Mouse (Mus musculus) spleen, postnatal 14 days (tissue): ENCODE measurements around the gene Tra2a.
A peak's percentile ranks its signal among the peaks of the same experiment; 100 is the strongest.
"Not testable (repeated sequence)": the region's sequence is repeated elsewhere in the genome, so short reads cannot be mapped to it uniquely, and the experiment has no call there.

Source experiments
- DNase-seq, 2 experiments: peaks; one replicate each; pipeline ENCODE4 v3.0.0; 2021 to 2022; ENCODE audit warnings: low spot score in 2 of 2

The Tra2a gene

GRCm38 (mm10) chr6:49263847-49264243, at the start of gene Tra2a:
Tra2a (minus strand) TSS chr6:49264033.
- peak; percentile 94 to 97 for DNase-seq

- no peak for DNase-seq
These were observed 34.5 kb upstream of the Tra2a start for GRCm38 (mm10) chr6:49298286-49298685.

DNA sequence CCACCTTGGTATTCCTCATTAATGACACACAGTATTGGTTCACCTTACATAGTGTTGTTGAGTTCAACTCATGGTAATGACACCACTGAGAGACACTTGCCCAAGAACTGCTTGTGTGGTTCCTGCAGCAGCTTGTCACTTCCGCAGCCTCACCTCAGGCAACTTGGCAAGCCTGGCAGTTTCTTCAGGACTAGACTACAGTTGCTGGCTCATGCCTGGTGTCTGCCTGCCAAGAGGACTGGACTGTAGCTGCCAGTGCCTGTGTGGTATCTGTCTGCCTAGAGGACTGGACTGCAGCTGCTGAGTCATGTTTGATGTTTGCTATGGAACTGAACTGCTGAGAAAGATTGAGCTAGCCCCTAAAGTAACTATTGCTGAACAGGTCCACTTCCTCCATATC, 18.3 kb upstream of the Tra2a start:
- DNase-seq: no peak

DNA sequence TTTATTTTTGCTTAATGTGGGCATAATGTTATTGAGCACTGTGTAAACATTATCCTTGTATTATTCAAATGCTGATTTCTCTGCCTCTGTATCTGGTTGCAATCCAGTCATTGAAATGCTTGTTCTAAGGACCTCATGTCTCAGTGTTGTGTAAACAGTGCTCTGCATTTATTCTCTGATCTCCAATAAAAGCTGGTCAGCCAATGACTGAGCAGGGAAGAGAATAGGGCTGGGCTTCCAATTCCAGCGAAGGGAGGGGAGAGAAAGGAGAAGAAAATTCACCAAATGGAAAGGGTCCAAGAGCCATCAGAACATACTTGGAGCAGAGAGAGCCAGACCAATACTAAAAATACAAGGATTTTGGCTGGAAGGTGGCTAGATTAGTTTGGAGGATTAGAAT, 17.1 kb upstream of the Tra2a start:
- no peak for DNase-seq

- no peak for DNase-seq
These were observed 11.5 kb upstream of the Tra2a start for GRCm38 (mm10) chr6:49275296-49275695.

DNA sequence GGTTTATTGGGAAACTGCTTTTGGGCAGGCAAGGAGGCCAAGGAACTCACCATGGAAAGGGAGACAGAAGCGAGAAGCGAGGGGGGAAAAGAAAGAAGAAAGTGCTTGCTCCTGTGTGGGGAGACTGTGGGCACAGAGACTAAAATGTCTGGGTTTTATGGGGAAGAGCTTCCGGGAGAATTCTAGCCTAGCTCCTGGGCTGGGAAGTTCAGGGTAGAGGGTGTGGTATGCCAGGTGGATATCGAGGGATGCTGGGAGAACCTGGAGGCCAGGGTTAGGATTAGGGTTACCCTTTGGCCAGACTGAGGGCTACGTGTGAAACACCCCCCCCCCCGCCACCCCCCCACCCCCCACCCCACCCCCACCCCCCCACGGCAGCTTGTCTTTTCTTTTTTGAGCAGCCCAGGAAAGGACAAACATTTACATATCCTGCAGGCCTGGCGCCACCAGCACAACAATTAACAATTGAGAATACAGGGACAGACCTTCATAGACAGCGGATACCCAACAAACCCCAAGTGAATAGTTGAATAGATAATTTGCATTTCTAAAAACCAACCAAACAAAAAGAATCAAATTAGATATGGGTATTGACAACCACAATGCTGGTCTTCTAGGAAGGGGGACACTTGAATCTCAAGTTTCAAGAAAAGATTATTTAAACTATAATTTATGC, 10.7 kb upstream of the Tra2a start:
- no peak for DNase-seq

- no peak for DNase-seq
These were observed 10.1 kb upstream of the Tra2a start for GRCm38 (mm10) chr6:49273934-49274333.

DNA sequence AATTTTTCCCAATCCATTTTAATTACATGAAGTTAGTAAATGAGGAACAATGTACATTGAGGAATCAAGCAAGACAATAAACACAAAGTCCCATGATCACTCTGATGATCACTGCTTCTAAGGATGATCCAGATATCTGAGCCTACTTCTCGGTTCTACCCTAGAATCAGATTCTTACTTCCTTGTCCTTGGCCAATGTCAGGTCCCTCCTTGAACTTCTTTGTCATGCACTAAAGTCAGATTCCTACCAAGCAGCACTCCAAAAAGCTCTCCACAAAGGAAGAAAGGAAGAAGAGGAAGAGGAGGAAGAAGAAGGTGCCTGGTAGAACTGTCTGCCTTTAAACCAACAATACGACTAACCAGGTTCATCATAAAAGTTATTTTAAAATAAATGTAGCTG, 9.0 kb upstream of the Tra2a start:
- DNase-seq: no peak

DNA sequence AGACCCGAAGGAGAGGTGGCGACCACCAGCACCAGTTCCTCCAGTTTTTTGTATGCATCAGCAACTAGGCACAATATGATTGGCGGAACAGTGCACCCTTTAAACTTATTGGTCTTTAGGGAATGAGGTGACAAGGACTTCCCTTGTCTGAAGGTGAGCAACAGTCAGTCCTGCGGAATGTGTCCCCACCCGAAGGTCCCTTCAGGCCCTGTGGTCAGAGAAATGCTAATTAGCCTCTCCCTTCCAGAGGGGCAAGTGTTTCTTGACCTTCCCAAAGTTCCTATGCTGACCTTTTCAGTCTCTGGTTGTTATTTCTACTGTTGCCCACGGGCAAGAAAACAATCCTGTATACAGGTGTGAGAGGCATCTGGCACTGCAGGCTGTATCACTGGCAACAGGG, 8.0 kb upstream of the Tra2a start:
- no peak for DNase-seq

DNA sequence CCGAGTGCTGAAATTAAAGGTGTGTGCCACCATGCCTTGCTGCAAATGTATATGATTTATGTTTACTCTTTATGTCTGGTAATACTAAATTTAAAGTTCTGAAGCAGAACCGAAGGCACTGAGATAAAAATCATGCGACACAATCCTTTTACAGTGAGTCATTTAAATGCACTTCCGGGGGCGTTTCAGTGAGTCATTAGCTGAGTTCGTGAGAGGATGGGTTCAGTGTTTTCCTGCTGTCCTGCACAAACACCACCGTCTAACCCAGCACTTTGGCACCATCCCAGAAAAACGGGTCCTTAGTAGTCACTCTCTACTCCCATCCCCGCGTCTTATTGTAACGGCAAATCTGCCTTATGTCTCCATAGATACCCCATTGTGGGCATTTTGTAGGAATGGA, 6.1 kb upstream of the Tra2a start:
- no peak for DNase-seq

DNA sequence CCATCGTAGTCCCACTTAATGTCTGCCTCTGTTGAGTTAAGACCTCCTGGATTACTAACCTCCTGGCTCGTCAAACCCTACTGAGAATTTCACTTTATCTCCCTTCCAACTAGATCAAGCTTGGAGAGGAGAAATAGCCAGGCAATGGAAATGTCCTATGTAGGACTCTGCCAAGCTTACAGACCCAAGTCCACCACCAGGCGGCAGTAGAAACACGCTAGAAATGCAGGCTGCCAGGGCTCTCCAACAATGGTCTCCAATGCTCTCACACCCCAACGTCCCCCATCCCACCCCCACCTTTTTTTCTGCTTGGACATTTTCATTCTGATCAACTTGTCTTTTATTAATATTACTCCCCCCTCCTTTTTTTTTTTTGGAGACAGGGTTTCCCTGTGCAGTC, 5.4 kb upstream of the Tra2a start:
- peak; percentile 44 to 72 for DNase-seq

- no peak for DNase-seq
These were observed 3.9 kb upstream of the Tra2a start for GRCm38 (mm10) chr6:49267686-49268085.

- not testable (repeated sequence) for DNase-seq
These were observed 1.4 kb upstream of the Tra2a start for GRCm38 (mm10) chr6:49265207-49265606.

- DNase-seq: not testable (repeated sequence)
These were observed 613 bp upstream of the Tra2a start for GRCm38 (mm10) chr6:49264446-49264845.

DNA sequence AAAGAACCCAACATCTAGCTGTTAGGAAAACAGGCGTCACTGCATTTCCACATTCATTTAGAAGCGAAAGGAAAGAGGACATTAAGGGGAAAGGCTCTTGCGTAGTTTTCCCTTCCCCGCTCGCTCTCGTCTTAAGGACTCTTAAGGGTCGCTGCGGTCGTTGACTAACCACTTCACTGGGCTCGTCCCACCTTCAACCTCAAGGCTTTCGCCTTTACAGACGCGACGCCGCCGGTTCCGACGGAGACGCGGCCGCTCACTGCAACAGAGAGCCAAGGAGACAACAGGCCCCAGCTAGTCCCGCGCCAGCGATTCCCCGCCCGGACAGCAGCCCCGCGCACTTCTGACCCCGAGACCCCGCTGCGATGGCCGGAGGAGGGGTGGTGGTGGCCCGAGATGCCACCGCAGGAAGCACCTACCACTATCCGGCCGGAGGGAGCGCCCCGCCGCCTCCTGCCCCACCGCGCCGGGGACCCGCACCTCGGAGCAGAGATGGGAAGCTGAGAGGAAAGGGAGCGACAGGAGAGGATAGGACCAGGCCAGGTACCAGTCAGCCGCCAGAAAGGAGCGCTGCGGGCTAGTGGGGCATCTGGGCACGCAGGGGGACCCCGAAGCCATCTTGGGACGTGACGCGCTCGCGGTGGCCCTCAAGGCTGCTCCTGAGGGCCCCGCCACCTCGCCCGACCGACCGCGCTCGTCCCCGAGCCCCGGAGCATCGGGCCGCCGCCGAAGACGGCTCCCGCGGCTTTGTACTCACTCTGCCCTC, 569 bp downstream of the Tra2a start:
- peak in 1 of 2 experiments; percentile 35 for DNase-seq

GRCm38 (mm10) chr6:49262421-49262820, 1.4 kb downstream of the Tra2a start:
- no peak for DNase-seq

GRCm38 (mm10) chr6:49259711-49260110, 4.1 kb downstream of the Tra2a start:
- no peak for DNase-seq

- DNase-seq: no peak
These were observed 6.0 kb downstream of the Tra2a start for GRCm38 (mm10) chr6:49257880-49258279.

DNA sequence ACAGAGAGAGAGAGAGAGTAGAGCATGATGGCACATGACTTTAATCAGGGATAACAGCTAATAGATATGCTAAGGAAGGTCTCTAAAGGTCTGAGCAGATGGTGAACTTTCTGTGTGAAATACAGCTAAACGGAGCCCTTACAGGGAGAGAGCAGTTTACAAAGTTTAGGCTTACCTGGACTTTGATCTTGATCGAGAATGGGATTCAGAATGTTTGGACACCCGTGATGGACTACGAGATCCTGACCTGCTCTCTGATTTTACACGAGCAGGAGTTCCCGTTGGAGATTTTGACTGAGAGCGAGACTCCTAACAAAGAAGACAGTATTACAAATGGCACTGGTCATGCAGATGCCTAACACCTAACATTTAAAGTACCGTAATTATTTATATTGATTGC, 11.6 kb downstream of the Tra2a start:
- DNase-seq: no peak

- no peak for DNase-seq
These were observed 12.6 kb downstream of the Tra2a start for GRCm38 (mm10) chr6:49251199-49251598.

DNA sequence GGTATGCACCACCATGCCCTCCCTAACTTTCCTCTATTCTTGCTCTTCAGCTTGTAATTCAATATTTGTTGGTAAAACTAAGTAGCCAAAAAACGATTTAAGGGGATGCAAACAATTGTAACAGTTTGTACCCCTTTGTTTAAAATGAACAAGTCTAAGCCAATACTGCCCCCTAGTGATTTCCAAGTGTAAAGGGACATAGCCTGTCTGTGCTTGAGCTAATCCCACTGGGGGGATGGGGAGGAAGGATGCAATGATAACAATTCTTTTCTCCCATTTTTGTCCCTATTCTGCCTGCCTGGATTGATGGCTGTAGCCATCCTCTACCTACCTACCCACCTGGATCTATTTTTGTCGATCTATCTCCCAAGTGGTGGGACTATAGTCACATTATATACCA, 16.6 kb downstream of the Tra2a start:
- no peak for DNase-seq

DNA sequence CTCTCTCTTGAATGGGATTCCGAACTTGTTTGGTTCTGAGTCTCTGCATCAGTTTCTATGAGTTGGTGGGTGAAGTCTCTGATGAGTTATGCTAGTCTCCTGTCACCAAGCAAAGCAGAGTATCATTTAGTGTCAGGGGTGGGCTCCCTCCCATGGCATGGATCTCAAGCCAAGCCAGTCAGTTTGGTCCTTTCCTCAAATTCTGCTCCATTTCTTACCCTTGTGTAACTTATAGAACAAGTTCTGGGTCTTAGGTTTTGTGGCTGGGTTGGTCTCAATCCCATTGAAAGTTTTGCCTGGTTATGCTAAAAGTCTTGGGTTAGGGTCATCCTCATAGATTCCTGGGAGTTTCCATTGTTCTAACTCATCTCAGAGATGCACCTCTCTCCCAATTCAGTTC, 21.5 kb downstream of the Tra2a start:
- DNase-seq: no peak

DNA sequence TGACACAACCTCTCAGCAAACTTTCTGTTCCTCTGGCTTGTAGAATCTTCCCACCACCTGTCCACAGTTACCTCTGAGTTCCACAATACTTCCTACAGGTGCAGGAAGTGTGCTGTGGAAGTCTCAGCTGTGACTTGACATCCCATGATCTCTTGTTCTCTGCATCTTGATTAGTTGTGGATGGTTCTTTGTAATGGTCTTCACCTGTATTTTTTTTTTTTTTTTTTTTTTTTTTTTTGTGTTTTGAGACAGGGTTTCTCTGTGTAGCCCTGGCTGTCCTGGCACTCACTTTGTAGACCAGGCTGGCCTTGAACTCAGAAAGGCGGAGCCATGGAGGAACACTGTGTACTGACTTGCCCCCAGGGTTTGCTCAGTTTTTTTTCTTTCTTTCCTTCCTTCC, 22.3 kb downstream of the Tra2a start:
- no peak for DNase-seq
